Mouse (Mus musculus): Measurements from ENCODE around the gene Pigv.

The Pigv gene

GRCm38 (mm10) chr4:133645680-133646079, 26.8 kb downstream of the Pigv start:
- no peak for DNase-seq (ENCODE audit: low read depth)

- DNase-seq (ENCODE audit: low read depth): no peak
These were observed 27.3 kb downstream of the Pigv start for GRCm38 (mm10) chr4:133645195-133645594.

DNA sequence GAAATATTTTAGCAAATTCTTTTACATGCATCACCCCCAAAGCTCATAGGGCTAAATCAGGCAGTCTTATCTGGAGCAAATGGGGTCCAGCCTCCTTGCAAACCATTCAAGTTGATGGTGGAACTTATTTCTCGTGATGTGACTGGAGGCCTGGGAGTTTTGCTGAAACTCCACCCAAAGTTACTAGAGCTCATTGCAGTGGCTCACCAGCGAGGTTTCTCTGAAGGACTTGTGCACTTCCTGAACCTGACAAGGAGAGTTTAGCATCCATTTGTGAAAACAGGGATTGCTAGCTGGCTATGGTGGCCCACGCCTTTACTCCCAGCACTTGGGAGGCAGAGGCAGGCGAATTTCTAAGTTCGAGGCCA, 38.4 kb downstream of the Pigv start:
- no peak for DNase-seq (ENCODE audit: low read depth)

GRCm38 (mm10) chr4:133633332-133634042, 39.0 kb downstream of the Pigv start:
- DNase-seq (ENCODE audit: low read depth): peak; percentile 72

- no peak for DNase-seq (ENCODE audit: low read depth)
These were observed 39.7 kb downstream of the Pigv start for GRCm38 (mm10) chr4:133632483-133633327.

DNA sequence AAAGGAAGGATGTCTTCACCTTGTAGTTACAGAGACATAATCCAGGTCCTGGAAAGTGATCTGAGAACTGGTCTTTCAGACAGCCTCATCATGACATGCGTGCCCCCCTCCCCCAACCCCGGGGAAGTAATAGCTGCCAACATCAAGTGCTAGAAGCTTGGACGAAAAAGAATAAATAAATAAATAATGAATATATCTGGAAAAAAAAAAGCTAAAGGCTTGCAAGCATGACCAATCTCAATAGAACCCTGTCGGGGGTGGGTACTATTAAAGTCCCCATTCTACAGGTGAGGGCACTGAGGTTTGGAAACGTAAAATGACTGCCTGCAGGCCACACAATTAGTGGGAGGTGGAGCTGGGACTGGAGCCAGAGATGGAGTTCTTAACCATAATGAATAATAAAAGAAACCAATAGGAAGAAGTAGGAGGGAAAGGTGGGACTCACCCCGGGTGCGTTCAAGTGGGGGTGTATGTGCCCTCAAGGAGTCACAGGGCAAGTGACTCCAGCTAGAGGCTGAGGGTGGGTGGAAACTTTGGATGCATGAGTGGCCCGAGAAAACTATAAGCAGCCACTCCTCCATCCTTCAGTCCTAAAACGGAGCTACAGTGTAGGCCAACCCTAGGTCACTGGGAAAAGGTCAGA, 40.6 kb downstream of the Pigv start:
- DNase-seq (ENCODE audit: low read depth): peak; percentile 74

DNA sequence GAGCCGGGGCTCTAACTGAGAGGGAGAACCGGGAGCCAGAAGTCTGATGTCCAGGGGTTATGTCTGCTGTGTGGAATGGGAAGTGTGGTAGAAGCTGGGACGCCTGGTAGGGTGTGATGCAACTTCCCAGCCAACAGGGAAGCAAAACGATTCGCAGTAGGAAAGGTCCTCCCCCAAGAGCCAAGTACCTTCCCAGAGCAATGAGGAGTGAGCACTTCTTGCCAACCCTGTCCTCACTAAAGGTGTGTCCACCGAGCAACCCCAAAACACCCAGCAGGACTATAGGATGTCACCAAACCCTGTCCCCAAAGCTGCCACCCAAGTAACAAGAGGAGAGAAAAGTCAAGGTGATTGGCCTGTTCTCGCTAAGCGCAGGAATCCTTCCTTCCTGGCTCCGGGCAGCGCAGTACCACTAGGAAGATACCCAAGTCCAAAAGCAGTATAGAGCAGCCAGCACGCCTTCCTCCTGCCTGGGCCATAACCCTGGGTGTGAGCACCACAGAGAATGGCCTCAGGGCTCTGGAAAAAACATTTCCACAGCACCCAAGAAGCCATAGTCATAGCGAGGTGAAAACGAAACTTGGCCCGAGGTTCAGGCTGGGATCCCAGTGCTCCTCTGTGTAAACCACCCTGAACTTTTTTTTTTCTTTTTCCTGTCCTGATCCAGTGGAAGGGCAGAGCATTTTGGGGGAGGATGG, 41.2 kb downstream of the Pigv start:
- peak; percentile 72 for DNase-seq (ENCODE audit: low read depth)

DNA sequence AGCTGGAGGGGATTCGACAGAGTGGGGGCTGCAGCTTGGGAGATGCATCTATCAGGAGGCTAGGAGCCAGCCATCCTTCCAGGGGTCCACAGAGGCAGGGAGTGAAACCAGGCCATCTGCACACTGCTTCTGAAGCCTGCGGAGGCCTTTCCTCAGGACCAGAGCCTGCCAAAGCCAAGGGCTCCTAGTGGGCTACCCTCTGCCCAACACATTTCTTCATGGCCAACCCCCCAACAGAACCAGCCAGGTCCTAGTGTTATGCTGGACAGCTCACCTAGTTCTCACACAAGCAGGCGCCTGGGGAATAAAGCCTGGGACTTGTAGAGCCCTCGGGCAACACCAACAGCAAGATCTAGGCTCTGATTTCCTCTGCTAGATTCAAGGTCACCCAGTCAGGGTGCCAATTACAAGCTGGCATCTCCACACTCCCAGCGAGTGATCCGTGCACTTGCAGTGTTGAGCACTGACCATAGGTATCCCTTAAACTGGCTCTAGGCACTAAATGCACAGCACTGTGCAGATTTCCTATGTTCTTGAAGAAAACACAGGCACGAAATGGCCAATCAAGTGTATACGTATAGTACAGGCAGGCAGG, 42.0 kb downstream of the Pigv start:
- no peak for DNase-seq (ENCODE audit: low read depth)

- no peak for DNase-seq (ENCODE audit: low read depth)
These were observed 43.3 kb downstream of the Pigv start for GRCm38 (mm10) chr4:133629191-133629590.

DNA sequence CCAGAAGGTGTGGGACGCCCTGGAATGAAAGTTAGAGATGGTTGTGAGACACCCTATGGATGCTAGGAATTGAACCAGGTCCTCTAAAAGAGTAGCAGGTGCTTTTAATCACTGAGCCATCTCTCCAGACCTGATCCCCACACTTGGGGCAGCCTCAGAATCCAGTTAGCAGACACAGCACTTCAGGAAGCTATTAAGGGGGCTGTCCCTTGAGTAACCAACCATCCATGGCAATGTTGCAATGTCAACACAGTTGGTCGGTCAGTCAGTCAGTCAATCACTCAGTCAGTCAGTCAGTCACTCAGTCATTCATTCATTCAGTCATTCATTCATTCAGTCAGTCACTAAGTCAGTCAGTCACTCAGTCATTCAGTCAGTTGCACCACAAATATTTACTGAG, 43.9 kb downstream of the Pigv start:
- peak; percentile 76 for DNase-seq (ENCODE audit: low read depth)

DNA sequence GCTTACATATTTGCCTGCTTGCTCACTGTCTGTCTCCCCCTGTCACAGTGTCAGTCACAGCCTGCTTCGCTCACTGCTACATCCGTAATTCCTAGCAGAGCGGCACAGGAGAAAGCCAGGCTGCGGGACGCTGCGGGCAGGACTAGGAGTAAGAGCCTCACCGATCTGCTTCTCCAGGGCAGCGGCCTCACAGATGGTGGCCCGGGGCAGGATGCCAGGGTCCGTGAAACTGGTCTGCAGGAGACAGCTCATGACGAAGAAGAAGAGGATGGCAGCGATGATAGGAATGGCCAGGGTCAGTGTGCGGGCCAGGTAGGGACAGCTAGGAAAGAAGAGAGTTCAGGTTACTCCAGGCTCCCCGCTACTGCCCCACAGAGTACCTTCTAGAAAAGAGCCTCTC, 45.4 kb downstream of the Pigv start:
- DNase-seq (ENCODE audit: low read depth): no peak

DNA sequence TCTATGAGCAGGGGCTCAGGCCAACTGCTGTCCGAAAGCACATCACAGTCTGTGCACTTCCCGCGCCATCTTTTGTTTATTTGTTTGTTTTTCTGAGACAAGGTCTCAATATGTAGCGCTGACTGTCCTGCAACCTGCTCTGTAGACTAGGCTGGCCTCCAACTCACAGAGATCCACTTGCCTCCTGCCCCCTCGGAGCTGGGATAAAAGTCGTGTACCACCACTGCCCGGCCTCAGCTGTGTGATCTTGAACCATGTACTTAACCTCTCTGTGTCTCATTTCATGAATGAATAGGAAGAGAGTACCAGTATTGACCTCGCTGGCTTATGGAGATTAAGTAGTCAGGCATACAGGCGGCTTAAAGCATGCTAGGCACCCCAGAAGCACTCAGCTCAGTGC, 45.8 kb downstream of the Pigv start:
- DNase-seq (ENCODE audit: low read depth): no peak

- DNase-seq (ENCODE audit: low read depth): no peak
These were observed 46.2 kb downstream of the Pigv start for GRCm38 (mm10) chr4:133626221-133626620.

GRCm38 (mm10) chr4:133625621-133626071, 46.8 kb downstream of the Pigv start:
- DNase-seq (ENCODE audit: low read depth): peak; percentile 96

GRCm38 (mm10) chr4:133624830-133625229, 47.6 kb downstream of the Pigv start:
- peak; percentile 79 for DNase-seq (ENCODE audit: low read depth)

- no peak for DNase-seq (ENCODE audit: low read depth)
These were observed 50.2 kb downstream of the Pigv start for GRCm38 (mm10) chr4:133622161-133622695.

DNA sequence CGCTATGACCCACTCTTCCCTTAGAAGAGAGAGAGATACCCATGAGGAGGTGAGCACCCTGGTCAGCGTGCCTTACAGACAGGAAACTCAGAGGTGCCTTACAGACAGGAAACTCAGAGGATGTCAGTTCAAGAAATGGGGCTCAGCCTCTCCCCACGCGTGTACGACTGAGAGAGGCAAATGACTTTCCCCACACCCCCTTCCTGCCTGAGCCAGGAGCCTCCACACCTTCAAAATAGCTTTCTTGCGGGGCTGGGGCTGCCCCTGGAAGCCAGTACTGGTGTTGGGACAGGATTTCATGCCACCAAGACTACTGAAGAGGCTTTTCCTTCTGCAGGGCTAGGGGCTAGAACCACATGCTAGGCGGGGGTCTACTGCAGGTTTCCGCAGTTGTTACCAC, 51.8 kb downstream of the Pigv start:
- no peak for DNase-seq (ENCODE audit: low read depth)

DNA sequence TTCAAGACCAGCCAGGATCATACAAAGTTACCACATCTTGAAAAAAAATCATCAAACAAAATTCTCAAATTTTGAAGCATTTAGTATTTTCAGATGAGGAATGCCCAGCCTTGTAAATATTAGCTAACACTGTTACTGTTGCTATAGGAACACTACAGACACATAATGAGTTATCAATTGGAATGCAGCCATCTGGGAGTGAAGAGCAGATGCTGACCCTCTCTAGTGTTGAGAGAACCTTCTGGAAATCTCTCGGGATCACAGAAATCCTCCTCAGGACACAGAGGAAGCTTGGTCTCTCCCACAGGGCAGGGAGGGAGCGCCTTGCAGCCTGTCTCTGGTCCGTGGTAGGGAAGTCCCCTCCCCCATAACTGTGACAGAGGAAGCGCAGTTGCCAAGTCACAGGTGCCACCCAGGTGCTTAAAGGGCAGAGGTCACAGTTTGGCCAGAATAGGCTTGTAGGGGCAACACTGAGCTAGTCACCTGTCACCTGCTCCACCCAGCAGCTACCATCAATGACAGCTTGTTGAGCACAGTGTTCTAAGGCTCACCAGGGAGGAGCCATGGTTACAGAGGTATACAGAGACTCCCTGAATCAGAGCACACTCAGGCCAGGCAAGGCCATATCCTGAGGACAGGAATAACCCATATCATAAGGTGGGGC, 52.8 kb downstream of the Pigv start:
- no peak for DNase-seq (ENCODE audit: low read depth)

GRCm38 (mm10) chr4:133617936-133618335, 54.5 kb downstream of the Pigv start:
- DNase-seq (ENCODE audit: low read depth): no peak

- DNase-seq (ENCODE audit: low read depth): peak; percentile 96
These were observed 57.0 kb downstream of the Pigv start for GRCm38 (mm10) chr4:133615416-133615815.

- DNase-seq (ENCODE audit: low read depth): peak; percentile 77
These were observed 58.1 kb downstream of the Pigv start for GRCm38 (mm10) chr4:133614274-133614761.
